Mouse (Mus musculus): Measurements from ENCODE around the gene Gpr68. TPM values are rescaled to one million over a fixed set of nuclear protein-coding genes. Genes with fewer than 3 reads are reported as not detected.

The Gpr68 gene
- total and polyA plus RNA-seq, 3 experiments = 0.04 TPM; not detected in 2

GRCm38 (mm10) chr12:100862856-100863446, 45.0 kb downstream of the Gpr68 start:
- Histone ChIP-seq H3K36me3 (ENCODE audit: control insufficient read depth in 1 of 2, insufficient read depth in 2 of 2, low read length in 2 of 2) (no peaks in the 10 kb centered on the region), H3K27ac (ENCODE audit: control insufficient read depth, low read depth, low read length) (no peak overlapping the region), H3K4me3 (ENCODE audit: control insufficient read depth in 1 of 2, insufficient read depth in 1 of 2, low read depth in 2 of 2, low read length in 2 of 2) (no peak overlapping the region), H3K4me1 (ENCODE audit: control insufficient read depth in 1 of 2, insufficient read depth in 2 of 2, low read length in 2 of 2) (no peaks in the 10 kb centered on the region; a peak in 1 of 4 replicates), H3K79me2 (ENCODE audit: control insufficient read depth, insufficient read depth, low read length, poor library complexity) (no peaks in the 10 kb centered on the region), H3K9ac (ENCODE audit: control insufficient read depth, low read depth, low read length, poor library complexity, severe bottlenecking) (no peak overlapping the region), H3K27me3 (ENCODE audit: control insufficient read depth in 1 of 2, insufficient read depth in 2 of 2, low read length in 2 of 2) (no peaks in the 10 kb centered on the region; a peak in 1 of 4 replicates), H3K9me3 (replicated peaks; ENCODE audit: insufficient read depth, low read length) (no peaks in the 10 kb centered on the region)
- TF ChIP-seq ETS1 (IDR thresholded peaks at IDR 0.05; ENCODE audit: low read depth, low read length) (no peak), TBP (IDR thresholded peaks at IDR 0.05; ENCODE audit: low read depth, low read length) (no peak), MYC (IDR thresholded peaks at IDR 0.05; ENCODE audit: low read depth, low read length) (no peak), NRF1 (IDR thresholded peaks at IDR 0.05; ENCODE audit: insufficient read depth, low read depth, low read length, poor library complexity, severe bottlenecking) (no peak), MEF2A (IDR thresholded peaks at IDR 0.05; ENCODE audit: extremely low read depth, insufficient replicate concordance, low read depth, low read length, poor library complexity, severe bottlenecking) (no peak), ZNF384 (IDR thresholded peaks at IDR 0.05; ENCODE audit: low read depth, low read length) (no peak), HCFC1 (IDR thresholded peaks at IDR 0.05; ENCODE audit: low read depth, low read length) (no peak), RCOR1 (IDR thresholded peaks at IDR 0.05; ENCODE audit: low read depth, low read length) (no peak), POLR2A (IDR thresholded peaks at IDR 0.05; ENCODE audit: control insufficient read depth in 1 of 2, insufficient read depth in 1 of 2, low read depth in 1 of 2, low read length in 2 of 2, poor library complexity in 1 of 2) (no peak)
- DNase-seq (ENCODE audit: low read depth, low spot score) = no peak

- no peaks in the 10 kb centered on the region for H3K79me2 ChIP-seq (ENCODE audit: control insufficient read depth, insufficient read depth, low read length, poor library complexity)
- H3K4me1 ChIP-seq (ENCODE audit: control insufficient read depth in 1 of 2, insufficient read depth in 2 of 2, low read length in 2 of 2) = no peaks in the 10 kb centered on the region; a peak in 1 of 4 replicates
- TF ChIP-seq CTCF (IDR thresholded peaks at IDR 0.05 in 2 of 3, conservative IDR thresholded peaks at IDR 0.05 in 1 of 3; ENCODE audit: control insufficient read depth in 1 of 3, insufficient read depth in 1 of 3, low read depth in 2 of 3, low read length in 3 of 3, poor library complexity in 1 of 3, severe bottlenecking in 1 of 3) (no peak), RAD21 (IDR thresholded peaks at IDR 0.05; ENCODE audit: low read depth, low read length) (no peak), TBP (IDR thresholded peaks at IDR 0.05; ENCODE audit: low read depth, low read length) (no peak), GATA1 (IDR thresholded peaks at IDR 0.05; ENCODE audit: low read depth, low read length) (no peak), JUND (IDR thresholded peaks at IDR 0.05; ENCODE audit: low read depth, low read length) (no peak), ZMIZ1 (IDR thresholded peaks at IDR 0.05; ENCODE audit: low read depth, low read length) (no peak), MXI1 (IDR thresholded peaks at IDR 0.05; ENCODE audit: low read depth, low read length) (no peak), MAFK (IDR thresholded peaks at IDR 0.05; ENCODE audit: borderline replicate concordance, low read depth, low read length) (no peak), ELF1 (IDR thresholded peaks at IDR 0.05; ENCODE audit: low read depth, low read length) (no peak), SIN3A (IDR thresholded peaks at IDR 0.05; ENCODE audit: low read length) (no peak), ZC3H11A (IDR thresholded peaks at IDR 0.05; ENCODE audit: low read depth, low read length) (no peak), NELFE (IDR thresholded peaks at IDR 0.05; ENCODE audit: low read depth, low read length) (no peak), ZNF384 (IDR thresholded peaks at IDR 0.05; ENCODE audit: low read depth, low read length) (no peak), USF1 (IDR thresholded peaks at IDR 0.05; ENCODE audit: low read depth, low read length) (no peak), MYC (IDR thresholded peaks at IDR 0.05; ENCODE audit: low read depth, low read length) (no peak)
- H3K27me3 ChIP-seq (ENCODE audit: control insufficient read depth in 1 of 2, insufficient read depth in 2 of 2, low read length in 2 of 2) = no peaks in the 10 kb centered on the region
- no peak overlapping the region for H3K4me3 ChIP-seq (ENCODE audit: control insufficient read depth in 1 of 2, insufficient read depth in 1 of 2, low read depth in 2 of 2, low read length in 2 of 2)
- H3K27ac ChIP-seq (ENCODE audit: control insufficient read depth, low read depth, low read length) = no peak overlapping the region
- DNase-seq (ENCODE audit: low read depth, low spot score) = no peak
- H3K9me3 ChIP-seq (replicated peaks; ENCODE audit: insufficient read depth, low read length) = no peaks in the 10 kb centered on the region
- H3K9ac ChIP-seq (ENCODE audit: control insufficient read depth, low read depth, low read length, poor library complexity, severe bottlenecking) = no peak overlapping the region
- H3K36me3 ChIP-seq (ENCODE audit: control insufficient read depth in 1 of 2, insufficient read depth in 2 of 2, low read length in 2 of 2) = no peaks in the 10 kb centered on the region
Observed at GRCm38 (mm10) chr12:100862272-100862671, 45.7 kb downstream of the Gpr68 start.

Data from MEL (cell line).